Mouse (Mus musculus) erythroblast, embryonic 14.5 days (primary cell): Measurements from ENCODE around the gene Card10.

Experiments used
- GATA1 ChIP-seq: IDR thresholded peaks from 2 replicates; pipeline ENCODE4 v1.6.1; 2012; ENCODE audit warnings: low read length, inconsistent platforms, mixed read lengths
- TAL1 ChIP-seq: IDR thresholded peaks from 3 replicates; pipeline ENCODE4 v1.6.1; 2012; ENCODE audit warnings: low read length, inconsistent platforms, mixed read lengths

DNA sequence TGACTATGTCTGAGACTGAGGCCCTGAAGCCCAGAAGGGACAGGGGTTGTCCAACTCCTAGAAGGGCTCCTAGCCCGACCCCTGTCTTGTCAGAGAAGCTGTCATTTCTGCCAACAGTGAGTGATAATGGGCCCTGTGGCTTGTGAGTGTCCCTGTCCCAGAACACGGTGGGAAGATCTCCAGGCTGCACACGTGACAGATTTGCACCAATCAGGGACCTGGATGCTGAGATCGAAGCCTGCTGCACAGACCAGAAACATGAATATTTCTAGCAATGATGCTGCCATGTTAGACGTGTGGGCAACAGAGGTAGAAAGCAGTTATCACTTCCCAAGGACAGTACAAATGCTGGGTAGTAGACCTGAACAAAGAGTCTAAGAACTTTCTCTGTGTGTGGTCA, 18.3 kb downstream of the Card10 start:
- TF ChIP-seq TAL1 (no peak), GATA1 (no peak)
